Mouse (Mus musculus) brown adipose tissue, adult 24 weeks (tissue): ENCODE measurements around the gene Csnk1g2. TPM values are rescaled to one million over a fixed set of nuclear protein-coding genes. Genes with fewer than 3 reads are reported as not detected.
"Not testable (repeated sequence)": the region's sequence is repeated elsewhere in the genome, so short reads cannot be mapped to it uniquely, and the experiment has no call there.

Source experiments
- H3K27ac ChIP-seq: fragments of 200-500 bp; replicated peaks from 2 replicates; pipeline ENCODE4 v1.5.1; 2012; ENCODE audit warnings: low read depth, mild to moderate bottlenecking, low read length
- H3K4me1 ChIP-seq: fragments of 200-500 bp; 2 replicates; pipeline ENCODE4 v1.6.1; 2012; ENCODE audit warnings: low read length, mixed read lengths; ENCODE audit not compliant: control insufficient read depth, insufficient read depth, insufficient read length
- H3K4me3 ChIP-seq: fragments of 200-500 bp; 2 replicates; pipeline ENCODE4 v1.5.1; 2012; ENCODE audit warnings: low read depth, mild to moderate bottlenecking, low read length, moderate library complexity; ENCODE audit not compliant: insufficient read depth
- polyA plus RNA-seq: library from polyadenylated mRNA; stranded (reverse); fragments of >200 nt; gene quantifications from 2 replicates; pipeline ENCODE4 v1.2.4, GENCODE M21; 2012; ENCODE audit not compliant: missing spikeins, insufficient read depth, insufficient read length

Gene Csnk1g2
- polyA plus RNA-seq, 1 experiment: 67.7 TPM

DNA sequence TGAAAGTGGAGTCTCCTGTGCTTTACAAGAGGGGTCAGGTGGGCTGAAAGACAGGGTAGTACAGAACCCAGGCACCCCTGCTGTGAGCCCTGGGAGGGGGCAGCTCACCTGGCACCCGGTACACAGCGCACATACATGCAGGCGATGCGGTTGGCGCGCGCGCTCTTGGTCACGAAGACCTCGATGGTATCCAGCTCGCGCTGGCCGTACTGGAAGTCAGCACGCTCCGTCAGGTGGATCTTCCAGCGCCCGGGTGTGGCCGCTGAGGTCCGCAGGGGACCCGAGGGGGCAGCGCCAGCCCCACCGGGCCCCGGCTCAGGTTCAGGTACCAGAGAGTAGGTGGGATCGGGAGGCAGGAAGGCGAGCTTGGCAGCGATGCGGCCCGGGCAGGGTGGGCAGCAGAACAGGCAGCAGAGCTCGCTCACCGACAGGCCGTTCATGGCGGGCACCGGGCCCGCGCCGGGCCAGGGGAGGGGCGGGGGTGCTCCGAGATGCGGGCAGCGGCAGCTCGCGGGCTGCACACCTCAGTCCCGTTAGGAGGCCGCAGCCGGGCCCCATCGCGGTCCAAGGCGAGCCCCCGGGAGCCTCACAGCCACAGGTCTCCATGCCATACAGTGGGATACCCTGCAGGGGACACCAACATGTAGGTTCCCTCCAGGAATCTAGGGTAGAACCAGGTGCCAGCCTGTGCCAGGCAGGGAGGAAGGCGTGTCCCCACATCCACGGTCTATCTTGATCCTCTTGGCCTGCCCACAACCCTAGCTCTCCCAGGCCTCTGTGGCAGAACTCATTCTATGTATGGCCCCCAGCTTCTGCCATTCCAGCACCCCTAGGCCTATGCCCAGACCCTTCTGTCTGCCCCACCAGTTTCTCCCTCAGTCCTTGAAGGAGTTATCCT, 36.0 kb upstream of the Csnk1g2 start:
- Histone ChIP-seq H3K4me3 (peak overlapping the region; percentile 65), H3K27ac (peak overlapping the region; percentile 97), H3K4me1 (peaks cover 32% of the 10 kb centered on the region)

DNA sequence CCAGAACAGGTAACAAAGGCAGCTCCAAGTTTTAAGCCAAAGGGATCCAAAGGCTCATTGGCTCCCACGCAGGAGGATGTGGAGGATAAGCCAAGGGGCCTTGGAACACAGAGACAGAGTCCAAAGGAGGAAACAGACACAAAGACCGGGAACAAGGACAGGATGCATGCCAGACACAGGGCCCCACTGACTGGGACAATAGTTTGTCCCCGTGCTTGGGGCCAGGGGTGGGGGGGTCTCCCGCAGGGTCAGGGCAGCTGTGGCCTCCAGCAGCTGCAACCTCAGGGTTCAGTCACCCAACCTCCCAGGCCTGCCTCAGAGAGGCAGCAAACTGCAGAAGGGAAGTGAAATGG, 35.4 kb upstream of the Csnk1g2 start:
- Histone ChIP-seq H3K4me1 (peaks cover 32% of the 10 kb centered on the region), H3K27ac (peak overlapping the region; percentile 97), H3K4me3 (peak overlapping the region; percentile 65)

DNA sequence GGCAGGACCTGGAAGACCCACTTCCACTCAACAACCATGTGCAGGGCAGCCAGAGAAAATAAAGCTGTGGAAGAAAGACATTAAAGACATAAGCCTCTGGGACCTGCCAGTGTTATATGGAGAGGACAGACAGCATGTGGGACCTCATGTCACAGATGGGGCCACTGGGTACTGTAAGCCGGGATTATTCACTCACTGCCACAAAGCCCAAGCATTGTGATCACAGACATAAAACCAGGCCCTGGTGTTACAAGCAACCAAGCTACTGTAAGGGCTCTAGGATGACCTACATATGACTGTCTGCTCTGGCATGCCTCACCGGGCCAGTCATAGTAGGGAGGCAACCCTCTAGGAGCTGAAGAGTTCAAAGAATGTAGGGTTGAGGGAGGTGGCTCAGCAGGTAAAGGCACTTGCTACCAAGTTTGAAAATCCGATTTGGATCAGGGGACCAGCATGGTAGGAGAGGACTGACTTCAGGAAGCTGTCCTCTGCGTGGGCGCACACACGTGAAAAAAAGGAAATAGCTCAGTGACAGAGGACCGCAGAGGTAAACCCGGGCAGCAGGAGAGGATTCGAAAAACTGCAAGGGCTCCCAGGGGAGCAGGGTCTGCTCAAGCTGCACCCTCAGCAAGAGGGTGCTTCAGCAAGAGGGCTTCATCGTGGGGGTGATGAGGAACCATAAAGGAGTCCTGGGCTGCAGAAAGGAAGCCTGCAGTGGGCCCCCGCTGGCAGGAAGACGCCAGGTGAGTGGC, 33.3 kb upstream of the Csnk1g2 start:
- peaks cover 25% of the 10 kb centered on the region for H3K4me1 ChIP-seq
- H3K4me3 ChIP-seq: peak overlapping the region; percentile 96
- H3K27ac ChIP-seq: peak overlapping the region; percentile 70

DNA sequence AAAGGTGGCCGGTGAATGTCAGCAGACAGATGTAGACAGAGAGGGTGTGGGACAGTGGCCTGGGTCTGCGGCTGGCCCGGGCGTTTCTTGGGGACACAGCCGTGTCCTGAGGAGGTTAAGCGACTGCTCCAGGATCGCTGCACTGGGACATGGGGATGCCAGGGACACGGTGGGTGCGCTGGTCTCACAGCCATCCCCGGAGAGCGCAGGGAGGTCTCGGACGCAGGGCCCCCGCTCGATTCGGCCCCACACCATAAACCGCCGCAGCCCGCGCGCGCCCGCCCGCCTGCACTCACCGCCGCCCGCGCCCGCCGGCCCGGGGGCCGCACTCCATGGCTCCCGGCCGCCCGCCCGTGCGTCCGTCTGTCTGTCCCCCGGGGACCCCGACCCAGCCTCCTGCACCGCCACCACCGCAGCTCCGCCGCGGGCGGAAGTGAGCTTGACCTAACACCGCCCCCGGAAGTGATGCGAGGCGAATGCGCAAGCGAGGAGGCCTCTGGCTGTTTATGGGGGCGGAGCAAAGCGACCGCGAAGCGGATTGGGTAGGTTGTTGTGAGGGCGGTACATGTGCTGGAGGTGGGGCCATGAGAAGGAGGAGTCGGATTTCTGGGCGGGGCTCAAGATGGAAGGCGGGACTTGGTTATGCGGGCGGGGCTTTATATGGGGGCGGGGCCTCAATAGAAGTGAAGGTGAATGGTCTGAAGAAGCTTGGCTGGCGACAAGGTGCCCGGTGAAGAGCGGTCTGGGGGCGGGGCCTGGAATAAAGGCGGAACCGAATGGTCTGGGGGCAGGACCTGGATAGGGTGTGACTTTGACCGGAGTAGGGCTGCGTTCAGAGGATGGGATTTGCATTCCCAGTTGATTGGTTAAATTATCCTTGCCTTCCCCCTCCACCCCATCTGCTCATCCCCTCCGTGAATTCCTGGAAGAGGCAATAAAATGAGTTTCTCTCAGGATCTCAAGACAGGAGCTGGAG, 32.5 kb upstream of the Csnk1g2 start, which contains the start of gene Abhd17a:
Abhd17a (minus strand) TSS at position 463 of the 976 bp plus-strand sequence.
- peak within 1 kb of the TSS; percentile 96 for H3K4me3 ChIP-seq
- peak within 1 kb of the TSS; percentile 70 for H3K27ac ChIP-seq
- peaks cover 17% of the 10 kb centered on the region for H3K4me1 ChIP-seq

GRCm38 (mm10) chr10:80596318-80596717, 26.3 kb upstream of the Csnk1g2 start:
- Histone ChIP-seq H3K4me1 (no peaks in the 10 kb centered on the region), H3K27ac (no peak overlapping the region), H3K4me3 (no peak overlapping the region)

- peak within 1 kb of the TSS; percentile 82 for H3K27ac ChIP-seq
- H3K4me1 ChIP-seq: peaks cover 6% of the 10 kb centered on the region
- peak within 1 kb of the TSS; percentile 92 for H3K4me3 ChIP-seq
These were observed 19.8 kb upstream of the Csnk1g2 start, which contains the start of the genes Scamp4 and Adat3 for GRCm38 (mm10) chr10:80602698-80603325. Gene Scamp4 (plus strand): TSS chr10:80602872. Gene Adat3 (plus strand): TSS chr10:80602880.

GRCm38 (mm10) chr10:80603364-80603763, 19.3 kb upstream of the Csnk1g2 start:
- Histone ChIP-seq H3K4me1 (peaks cover 6% of the 10 kb centered on the region), H3K4me3 (peak overlapping the region; percentile 92), H3K27ac (peak overlapping the region; percentile 65)

DNA sequence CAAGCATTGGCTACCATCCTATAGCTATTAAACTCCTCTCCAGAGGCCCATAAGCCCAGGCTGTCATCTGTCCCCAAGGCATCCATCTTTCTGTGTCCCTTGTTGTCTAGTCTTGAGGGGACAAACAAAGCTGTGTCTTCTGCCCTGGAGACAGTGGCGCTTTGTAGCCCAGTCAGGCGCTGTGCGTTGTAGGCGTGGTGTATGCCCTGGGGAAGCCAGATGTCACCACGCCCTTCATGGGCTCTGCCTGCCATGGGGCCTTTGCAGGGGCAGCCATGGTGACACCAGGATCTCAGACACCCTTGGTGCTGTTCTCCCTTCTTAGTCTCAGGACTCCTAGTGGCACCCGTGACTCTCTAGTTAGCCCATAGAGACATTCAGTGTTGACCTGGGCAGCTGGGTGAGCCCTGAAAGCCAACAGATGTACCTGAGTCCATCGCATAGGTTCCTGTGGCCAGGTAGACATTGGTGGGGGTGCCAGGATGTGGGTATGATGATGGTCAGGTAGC, 18.6 kb upstream of the Csnk1g2 start:
- Histone ChIP-seq H3K4me1 (peaks cover 6% of the 10 kb centered on the region), H3K27ac (0 out of 2 replicates have a peak overlapping the region, but pooled peaks have one; percentile 65), H3K4me3 (no peak overlapping the region)

- Histone ChIP-seq H3K27ac (no peak overlapping the region), H3K4me3 (no peak overlapping the region), H3K4me1 (peaks cover 6% of the 10 kb centered on the region)
These were observed 17.6 kb upstream of the Csnk1g2 start for GRCm38 (mm10) chr10:80604988-80605387.

DNA sequence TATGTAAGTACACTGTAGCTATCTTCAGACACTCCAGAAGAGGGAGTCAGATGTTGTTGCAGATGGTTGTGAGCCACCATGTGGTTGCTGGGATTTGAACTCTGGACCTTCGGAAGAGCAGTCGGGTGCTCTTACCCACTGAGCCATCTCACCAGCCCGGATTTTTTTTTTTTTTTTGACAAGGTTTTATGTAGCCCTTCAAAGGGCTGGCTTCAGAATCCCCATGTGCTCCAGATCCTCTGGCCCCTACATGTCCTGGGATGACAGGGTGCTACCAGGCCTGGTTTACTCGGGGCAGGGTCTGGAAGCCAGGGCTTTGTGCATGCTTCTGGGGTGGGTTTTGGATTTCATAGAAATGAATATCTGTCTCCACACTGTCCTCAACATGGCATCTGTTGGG, 16.9 kb upstream of the Csnk1g2 start, which contains the start of gene Gm49322:
Gm49322 (plus strand) TSS at position 301 of the 400 bp plus-strand sequence.
- not testable (repeated sequence) for H3K27ac ChIP-seq, H3K4me3 ChIP-seq, H3K4me1 ChIP-seq

DNA sequence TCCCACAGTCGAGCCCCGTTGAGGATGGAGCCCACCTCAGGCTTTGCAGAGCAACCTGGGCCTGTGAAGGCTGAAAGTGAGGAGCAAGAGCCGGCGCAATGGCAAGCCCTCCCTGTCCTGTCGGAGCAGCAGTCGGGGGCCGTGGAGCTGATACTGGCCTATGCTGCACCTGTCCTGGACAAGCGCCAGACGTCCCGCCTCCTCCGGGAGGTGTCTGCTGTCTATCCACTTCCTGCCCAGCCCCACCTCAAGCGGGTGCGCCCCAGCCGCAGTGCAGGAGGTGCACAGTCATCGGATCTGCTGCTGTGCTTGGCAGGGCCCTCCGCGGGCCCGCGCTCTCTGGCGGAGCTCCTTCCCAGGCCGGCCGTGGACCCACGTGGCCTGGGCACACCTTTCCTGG, 16.3 kb upstream of the Csnk1g2 start:
- Histone ChIP-seq H3K4me3 (no peak overlapping the region), H3K4me1 (peaks cover 6% of the 10 kb centered on the region), H3K27ac (no peak overlapping the region)

GRCm38 (mm10) chr10:80606737-80607350, 15.8 kb upstream of the Csnk1g2 start:
- no peak overlapping the region for H3K27ac ChIP-seq
- H3K4me1 ChIP-seq: peaks cover 6% of the 10 kb centered on the region
- no peak overlapping the region for H3K4me3 ChIP-seq

GRCm38 (mm10) chr10:80608435-80608834, 14.2 kb upstream of the Csnk1g2 start:
- Histone ChIP-seq H3K27ac (no peak overlapping the region), H3K4me3 (no peak overlapping the region), H3K4me1 (peaks cover 6% of the 10 kb centered on the region)
